Mouse (Mus musculus): Measurements from ENCODE around the gene Stk38. TPM values are rescaled to one million over a fixed set of nuclear protein-coding genes. Genes with fewer than 3 reads are reported as not detected.

Stk38 gene
- 87.0 and 88.7 TPM in 2 replicates for polyA plus RNA-seq (2014; fragmentation: Nextera tagmentation; extraction: Ambion mirVana)

DNA sequence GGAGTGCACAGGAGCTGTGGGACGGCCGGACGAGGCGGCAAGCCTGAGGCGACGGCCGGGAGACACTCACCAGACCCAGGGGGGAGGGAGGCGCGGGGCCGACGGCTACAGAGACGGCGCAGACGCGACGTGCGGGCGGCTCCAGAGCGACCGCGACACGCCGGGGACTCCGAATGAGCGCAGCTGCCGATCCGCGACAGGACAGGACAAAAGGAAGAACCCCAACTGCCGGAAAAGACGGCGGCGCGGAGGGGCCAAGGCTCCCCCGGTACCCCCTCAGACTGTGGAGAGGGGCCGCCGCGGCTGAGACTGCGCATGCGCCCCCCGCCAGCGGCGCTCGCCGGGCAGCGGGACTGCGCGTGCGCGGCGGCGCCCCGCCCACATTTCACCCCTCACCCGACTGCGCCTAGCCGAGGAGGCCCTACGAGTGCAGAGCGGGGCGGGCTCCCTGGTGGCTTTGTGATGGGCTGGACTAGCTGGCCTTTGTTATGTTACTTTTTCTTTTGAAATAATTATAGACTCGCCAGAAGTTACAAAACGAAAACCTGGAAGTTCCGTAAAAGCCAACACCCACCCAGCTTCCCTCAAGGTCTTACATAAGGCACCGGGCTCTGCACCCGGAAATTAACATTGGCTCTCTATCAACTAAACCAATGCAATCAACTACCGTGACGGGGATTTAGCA is at the start of gene Stk38:
Gene Stk38, minus strand, starts transcription at position 355 of the 685 bp plus-strand sequence.
- Histone ChIP-seq H3K36me3 (ENCODE audit: control insufficient read depth, insufficient read depth, low read length) (no peaks in the 10 kb centered on the region), H3K27me3 (replicated peaks; ENCODE audit: control insufficient read depth, insufficient read depth, low read length) (no peaks in the 10 kb centered on the region), H3K4me2 (ENCODE audit: low read depth, low read length) (peak within 1 kb of the TSS; percentile 78), H3K4me3 (ENCODE audit: low read depth, low read length) (peak within 1 kb of the TSS; percentile 98), H3K9me3 (ENCODE audit: control insufficient read depth, low read length) (no peaks in the 10 kb centered on the region), H3K4me1 (ENCODE audit: control insufficient read depth, insufficient read depth, low read length) (peaks cover 3% of the 10 kb centered on the region; the same call in 1 of the 2 replicates), H3K9ac (ENCODE audit: low read depth, low read length) (peak within 1 kb of the TSS; percentile 91), H3K27ac (replicated peaks; ENCODE audit: low read depth, low read length) (peak within 1 kb of the TSS; percentile 86)
- ATAC-seq (ENCODE audit: low read depth) (peak; percentile 94), DNase-seq (ENCODE audit: low spot score) (peak; percentile 91)
- 1% methylated on average over 45 of the region's 65 CpGs for WGBS

DNA sequence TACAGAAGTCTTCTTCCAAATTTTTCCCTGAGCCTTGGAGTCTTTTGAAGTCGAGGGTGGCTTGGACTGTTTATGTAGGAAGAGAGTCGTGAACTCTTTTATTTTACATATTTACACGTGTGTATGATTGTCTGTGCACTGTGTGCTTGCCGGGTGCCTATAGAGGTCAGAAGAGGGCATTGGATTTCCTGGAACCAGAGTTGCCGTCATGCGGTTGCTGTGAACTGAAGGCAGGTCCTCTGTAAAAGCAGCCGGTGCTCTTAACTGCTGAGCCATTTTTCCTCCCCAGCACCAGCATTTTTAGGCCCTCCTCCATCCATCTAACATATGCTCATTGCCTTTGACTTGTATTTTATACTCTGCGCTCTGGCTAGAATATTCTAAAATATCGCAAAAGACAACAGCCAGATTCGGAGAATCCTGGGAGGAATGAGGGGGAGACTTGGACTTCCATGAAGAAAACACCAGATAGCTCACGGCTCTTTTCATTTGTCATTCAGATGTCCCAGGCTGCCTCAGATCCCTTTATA is 49.6 kb upstream of the Stk38 start:
- WGBS, result 72% methylated on average over 11 of the region's 11 CpGs
- Histone ChIP-seq H3K36me3 (ENCODE audit: control insufficient read depth, insufficient read depth, low read length) (no peaks in the 10 kb centered on the region), H3K4me1 (ENCODE audit: control insufficient read depth, insufficient read depth, low read length) (peaks cover 21% of the 10 kb centered on the region), H3K27ac (replicated peaks; ENCODE audit: low read depth, low read length) (peak overlapping the region; percentile 52; the same call in 1 of the 2 replicates), H3K9me3 (ENCODE audit: control insufficient read depth, low read length) (no peaks in the 10 kb centered on the region), H3K9ac (ENCODE audit: low read depth, low read length) (no peak overlapping the region), H3K4me2 (ENCODE audit: low read depth, low read length) (peak overlapping the region; percentile 21; the same call in 1 of the 2 replicates), H3K27me3 (replicated peaks; ENCODE audit: control insufficient read depth, insufficient read depth, low read length) (no peaks in the 10 kb centered on the region), H3K4me3 (ENCODE audit: low read depth, low read length) (no peak overlapping the region)
- DNase-seq (ENCODE audit: low spot score) (no peak), ATAC-seq (ENCODE audit: low read depth) (no peak)

GRCm38 (mm10) chr17:29056699-29057151 is 48.9 kb upstream of the Stk38 start:
- H3K9ac ChIP-seq (ENCODE audit: low read depth, low read length), result no peak overlapping the region
- DNase-seq (ENCODE audit: low spot score) (peak; percentile 85), ATAC-seq (ENCODE audit: low read depth) (peak; percentile 84)
- H3K4me1 ChIP-seq (ENCODE audit: control insufficient read depth, insufficient read depth, low read length), result peaks cover 18% of the 10 kb centered on the region
- H3K27me3 ChIP-seq (replicated peaks; ENCODE audit: control insufficient read depth, insufficient read depth, low read length), result no peaks in the 10 kb centered on the region
- H3K36me3 ChIP-seq (ENCODE audit: control insufficient read depth, insufficient read depth, low read length), result no peaks in the 10 kb centered on the region
- no peaks in the 10 kb centered on the region for H3K9me3 ChIP-seq (ENCODE audit: control insufficient read depth, low read length)
- H3K27ac ChIP-seq (replicated peaks; ENCODE audit: low read depth, low read length), result peak overlapping the region; percentile 52
- no peak overlapping the region for H3K4me3 ChIP-seq (ENCODE audit: low read depth, low read length)
- peak overlapping the region; percentile 21; the same call in 1 of the 2 replicates for H3K4me2 ChIP-seq (ENCODE audit: low read depth, low read length)
- WGBS, result under 1% methylated on average over 8 of the region's 8 CpGs

- H3K9ac ChIP-seq (ENCODE audit: low read depth, low read length), result no peak overlapping the region
- no peak overlapping the region for H3K4me3 ChIP-seq (ENCODE audit: low read depth, low read length)
- peak overlapping the region; percentile 52; the same call in 1 of the 2 replicates for H3K27ac ChIP-seq (replicated peaks; ENCODE audit: low read depth, low read length)
- peaks cover 18% of the 10 kb centered on the region for H3K4me1 ChIP-seq (ENCODE audit: control insufficient read depth, insufficient read depth, low read length)
- ATAC-seq (ENCODE audit: low read depth) (peak; percentile 69), DNase-seq (ENCODE audit: low spot score) (peak; percentile 86)
- H3K9me3 ChIP-seq (ENCODE audit: control insufficient read depth, low read length), result no peaks in the 10 kb centered on the region
- H3K4me2 ChIP-seq (ENCODE audit: low read depth, low read length), result peak overlapping the region; percentile 21; the same call in 1 of the 2 replicates
- no peaks in the 10 kb centered on the region for H3K27me3 ChIP-seq (replicated peaks; ENCODE audit: control insufficient read depth, insufficient read depth, low read length)
- 6% methylated on average over 7 of the region's 7 CpGs for WGBS
- H3K36me3 ChIP-seq (ENCODE audit: control insufficient read depth, insufficient read depth, low read length), result no peaks in the 10 kb centered on the region
Measured at GRCm38 (mm10) chr17:29056207-29056606, 48.4 kb upstream of the Stk38 start.

- ATAC-seq (ENCODE audit: low read depth), result no peak
- Histone ChIP-seq H3K4me1 (ENCODE audit: control insufficient read depth, insufficient read depth, low read length) (peaks cover 18% of the 10 kb centered on the region), H3K9ac (ENCODE audit: low read depth, low read length) (no peak overlapping the region), H3K27me3 (replicated peaks; ENCODE audit: control insufficient read depth, insufficient read depth, low read length) (no peaks in the 10 kb centered on the region), H3K27ac (replicated peaks; ENCODE audit: low read depth, low read length) (no peak overlapping the region), H3K9me3 (ENCODE audit: control insufficient read depth, low read length) (no peaks in the 10 kb centered on the region), H3K36me3 (ENCODE audit: control insufficient read depth, insufficient read depth, low read length) (no peaks in the 10 kb centered on the region), H3K4me2 (ENCODE audit: low read depth, low read length) (no peak overlapping the region), H3K4me3 (ENCODE audit: low read depth, low read length) (no peak overlapping the region)
- DNase-seq (ENCODE audit: low spot score), result no peak
- 48% methylated on average over 5 of the region's 5 CpGs for WGBS
Measured at GRCm38 (mm10) chr17:29055586-29055985, 47.8 kb upstream of the Stk38 start.

GRCm38 (mm10) chr17:29054429-29054828 is 46.6 kb upstream of the Stk38 start:
- Histone ChIP-seq H3K36me3 (ENCODE audit: control insufficient read depth, insufficient read depth, low read length) (no peaks in the 10 kb centered on the region), H3K27me3 (replicated peaks; ENCODE audit: control insufficient read depth, insufficient read depth, low read length) (no peaks in the 10 kb centered on the region), H3K4me2 (ENCODE audit: low read depth, low read length) (no peak overlapping the region), H3K9me3 (ENCODE audit: control insufficient read depth, low read length) (no peaks in the 10 kb centered on the region), H3K27ac (replicated peaks; ENCODE audit: low read depth, low read length) (no peak overlapping the region), H3K9ac (ENCODE audit: low read depth, low read length) (no peak overlapping the region), H3K4me1 (ENCODE audit: control insufficient read depth, insufficient read depth, low read length) (peaks cover 18% of the 10 kb centered on the region), H3K4me3 (ENCODE audit: low read depth, low read length) (no peak overlapping the region)
- no peak for DNase-seq (ENCODE audit: low spot score)
- WGBS, result 78% methylated on average over 6 of the region's 6 CpGs
- no peak for ATAC-seq (ENCODE audit: low read depth)

GRCm38 (mm10) chr17:29053841-29054240 is 46.0 kb upstream of the Stk38 start:
- no peak overlapping the region for H3K9ac ChIP-seq (ENCODE audit: low read depth, low read length)
- ATAC-seq (ENCODE audit: low read depth) (no peak), DNase-seq (ENCODE audit: low spot score) (peak; percentile 75)
- no peaks in the 10 kb centered on the region for H3K27me3 ChIP-seq (replicated peaks; ENCODE audit: control insufficient read depth, insufficient read depth, low read length)
- H3K36me3 ChIP-seq (ENCODE audit: control insufficient read depth, insufficient read depth, low read length), result no peaks in the 10 kb centered on the region
- peaks cover 18% of the 10 kb centered on the region for H3K4me1 ChIP-seq (ENCODE audit: control insufficient read depth, insufficient read depth, low read length)
- H3K4me3 ChIP-seq (ENCODE audit: low read depth, low read length), result no peak overlapping the region
- peak overlapping the region; percentile 56 for H3K27ac ChIP-seq (replicated peaks; ENCODE audit: low read depth, low read length)
- H3K9me3 ChIP-seq (ENCODE audit: control insufficient read depth, low read length), result no peaks in the 10 kb centered on the region
- no peak overlapping the region for H3K4me2 ChIP-seq (ENCODE audit: low read depth, low read length)
- 32% methylated on average over 7 of the region's 7 CpGs for WGBS

- Histone ChIP-seq H3K9me3 (ENCODE audit: control insufficient read depth, low read length) (no peaks in the 10 kb centered on the region), H3K9ac (ENCODE audit: low read depth, low read length) (no peak overlapping the region), H3K36me3 (ENCODE audit: control insufficient read depth, insufficient read depth, low read length) (peaks cover 1% of the 10 kb centered on the region; the same call in 1 of the 2 replicates), H3K4me3 (ENCODE audit: low read depth, low read length) (no peak overlapping the region), H3K27ac (replicated peaks; ENCODE audit: low read depth, low read length) (peak overlapping the region; percentile 56; the same call in 1 of the 2 replicates), H3K4me1 (ENCODE audit: control insufficient read depth, insufficient read depth, low read length) (peaks cover 18% of the 10 kb centered on the region), H3K27me3 (replicated peaks; ENCODE audit: control insufficient read depth, insufficient read depth, low read length) (no peaks in the 10 kb centered on the region), H3K4me2 (ENCODE audit: low read depth, low read length) (no peak overlapping the region)
- ATAC-seq (ENCODE audit: low read depth) (no peak), DNase-seq (ENCODE audit: low spot score) (no peak)
- WGBS, result 85% methylated on average over 6 of the region's 6 CpGs
Measured at GRCm38 (mm10) chr17:29053067-29053466, 45.3 kb upstream of the Stk38 start.
